Mouse (Mus musculus) heart, postnatal 0 days (tissue): ENCODE measurements around the gene Sbk1. TPM values are rescaled to one million over a fixed set of nuclear protein-coding genes. Genes with fewer than 3 reads are reported as not detected.
"Not testable (repeated sequence)": the region's sequence is repeated elsewhere in the genome, so short reads cannot be mapped to it uniquely, and the experiment has no call there.

Experiments
- ATAC-seq: fragments of 200-750 bp; cut with Nextera tagmentation; 2 replicates; pipeline ENCODE4 v1.8.0; 2017; ENCODE audit warnings: low read depth, moderate number of reproducible peaks, moderate library complexity; ENCODE audit not compliant: insufficient read depth
- DNase-seq: peaks from one replicate; pipeline ENCODE4 v3.0.0-alpha.2; 2016; ENCODE audit warnings: low spot score
- H3K27ac ChIP-seq: fragments of 300-500 bp; sonication (generic); 2 replicates; pipeline ENCODE4 v1.5.1; 2014; ENCODE audit warnings: low read depth, mild to moderate bottlenecking
- H3K27me3 ChIP-seq: fragments of 300-500 bp; sonication (generic); 2 replicates; pipeline ENCODE4 v1.6.1; 2014; ENCODE audit warnings: low read length, mixed read lengths; ENCODE audit not compliant: control insufficient read depth, insufficient read depth
- H3K36me3 ChIP-seq: fragments of 300-500 bp; sonication (generic); replicated peaks from 2 replicates; pipeline ENCODE4 v1.6.1; 2014; ENCODE audit warnings: low read length, mixed read lengths; ENCODE audit not compliant: control insufficient read depth, insufficient read depth
- H3K4me1 ChIP-seq: fragments of 300-500 bp; sonication (generic); 2 replicates; pipeline ENCODE4 v1.6.1; 2014; ENCODE audit warnings: antibody characterized with exemption; ENCODE audit not compliant: control insufficient read depth, insufficient read depth
- H3K4me2 ChIP-seq: fragments of 300-500 bp; sonication (generic); 2 replicates; pipeline ENCODE4 v1.6.1; 2014; ENCODE audit warnings: low read depth, mild to moderate bottlenecking, low read length, moderate library complexity
- H3K4me3 ChIP-seq: fragments of 300-500 bp; sonication (generic); 2 replicates; pipeline ENCODE4 v1.5.1; 2014; ENCODE audit warnings: low read depth, low read length
- H3K9ac ChIP-seq: fragments of 300-500 bp; sonication (generic); replicated peaks from 2 replicates; pipeline ENCODE4 v1.6.1; 2014; ENCODE audit warnings: low read depth, low read length, mixed read lengths
- H3K9me3 ChIP-seq: fragments of 300-500 bp; sonication (generic); replicated peaks from 2 replicates; pipeline ENCODE4 v1.6.1; 2016; ENCODE audit warnings: low read length; ENCODE audit not compliant: control insufficient read depth
- CTCF ChIP-seq: IDR thresholded peaks from 2 replicates; pipeline ENCODE4 v1.5.1; 2016; ENCODE audit warnings: antibody characterized with exemption, control low read depth, low read depth
- EP300 ChIP-seq: IDR thresholded peaks from 2 replicates; pipeline ENCODE4 v1.6.1; 2016; ENCODE audit warnings: antibody characterized with exemption, low read depth
- WGBS: fragments of 180-500 bp; shearing (Covaris S2); extraction: QIAGEN DNeasy Blood & Tissue Kit; methylation state at CpG from one replicate; pipeline ENCODE4 v1.1.7; 2014; 5-methylcytosine and 5-hydroxymethylcytosine counted together
- polyA plus RNA-seq: library from polyadenylated mRNA; unstranded; fragments of >200 nt; fragmentation: Nextera tagmentation; extraction: Ambion mirVana; gene quantifications from 2 replicates; pipeline ENCODE4 v1.2.1, GENCODE M21; 2015
- total RNA-seq: library from RNA; depleted of rRNA; stranded (reverse); fragments of >200 nt; gene quantifications from 2 replicates; pipeline ENCODE4 v1.2.3, GENCODE M21; 2014; ENCODE audit warnings: low replicate concordance

Gene Sbk1
- total and polyA plus RNA-seq, 2 experiments from 2014 or later, result 17.4 to 42.0 TPM

GRCm38 (mm10) chr7:126323729-126324128 lies 51.3 kb downstream of the Sbk1 start:
- peaks cover 3% of the 10 kb centered on the region; the same call in 1 of the 2 replicates for H3K27me3 ChIP-seq
- H3K36me3 ChIP-seq, result no peaks in the 10 kb centered on the region
- no peak overlapping the region for H3K4me3 ChIP-seq
- DNase-seq (peak; percentile 79), ATAC-seq (no peak)
- no peak overlapping the region for H3K27ac ChIP-seq
- TF ChIP-seq EP300 (no peak), CTCF (peak; percentile 86)
- no peak overlapping the region for H3K4me2 ChIP-seq
- no peaks in the 10 kb centered on the region for H3K4me1 ChIP-seq
- H3K9me3 ChIP-seq, result no peaks in the 10 kb centered on the region
- 6% methylated on average over 11 of the region's 11 CpGs for WGBS
- no peak overlapping the region for H3K9ac ChIP-seq

GRCm38 (mm10) chr7:126324791-126325190 lies 52.4 kb downstream of the Sbk1 start:
- ATAC-seq, result peak; percentile 39; the same call in 1 of the 2 replicates
- H3K4me3 ChIP-seq, result no peak overlapping the region
- no peak overlapping the region for H3K9ac ChIP-seq

GRCm38 (mm10) chr7:126325576-126326273 lies 53.3 kb downstream of the Sbk1 start:
- H3K4me1 ChIP-seq, H3K9me3 ChIP-seq, H3K36me3 ChIP-seq, H3K4me2 ChIP-seq, ATAC-seq, H3K27me3 ChIP-seq, H3K9ac ChIP-seq, H3K27ac ChIP-seq, DNase-seq, H3K4me3 ChIP-seq: not testable (repeated sequence)
- WGBS, result 25% methylated on average over 9 of the region's 9 CpGs

More at GRCm38 (mm10) chr7:126324791-126325190, 52.4 kb downstream of the Sbk1 start:
- Histone ChIP-seq H3K4me2 (no peak overlapping the region), H3K36me3 (no peaks in the 10 kb centered on the region), H3K9me3 (no peaks in the 10 kb centered on the region), H3K27me3 (peaks cover 3% of the 10 kb centered on the region; the same call in 1 of the 2 replicates), H3K4me1 (no peaks in the 10 kb centered on the region), H3K27ac (no peak overlapping the region)
- no peak for TF ChIP-seq CTCF
- TF ChIP-seq EP300, result no peak
- peak; percentile 13 for DNase-seq
- WGBS, result 13% methylated on average over 3 of the region's 3 CpGs

GRCm38 (mm10) chr7:126328848-126329247 lies 56.4 kb downstream of the Sbk1 start:
- not testable (repeated sequence) for H3K27me3 ChIP-seq, H3K4me3 ChIP-seq, H3K27ac ChIP-seq, H3K9ac ChIP-seq, H3K4me1 ChIP-seq, H3K36me3 ChIP-seq, DNase-seq, H3K4me2 ChIP-seq, H3K9me3 ChIP-seq, ATAC-seq
- 72% methylated on average over 5 of the region's 6 CpGs for WGBS

GRCm38 (mm10) chr7:126329907-126330645 lies 57.7 kb downstream of the Sbk1 start:
- no peak overlapping the region for H3K27ac ChIP-seq
- ATAC-seq (no peak), DNase-seq (no peak)
- no peaks in the 10 kb centered on the region for H3K36me3 ChIP-seq
- H3K4me1 ChIP-seq, result no peaks in the 10 kb centered on the region
- no peak overlapping the region for H3K4me2 ChIP-seq
- TF ChIP-seq EP300, result no peak
- TF ChIP-seq CTCF, result no peak
- no peak overlapping the region for H3K4me3 ChIP-seq
- 73% methylated on average over 9 of the region's 9 CpGs for WGBS
- H3K9ac ChIP-seq, result no peak overlapping the region
- H3K27me3 ChIP-seq, result peaks cover 2% of the 10 kb centered on the region; the same call in 1 of the 2 replicates
- no peaks in the 10 kb centered on the region for H3K9me3 ChIP-seq
